Mouse (Mus musculus) c-Kit-positive CD71-positive TER-119-negative erythroid progenitor cells, embryonic 14.5 days (primary cell): ENCODE results near the gene Zfpm1.
A peak's percentile ranks its signal among the peaks of the same experiment; 100 is the strongest.

Experiments used
- DNase-seq: peaks from one replicate; pipeline ENCODE4 v3.0.0-alpha.2; 2013; ENCODE audit warnings: low read depth

The Zfpm1 gene

DNA sequence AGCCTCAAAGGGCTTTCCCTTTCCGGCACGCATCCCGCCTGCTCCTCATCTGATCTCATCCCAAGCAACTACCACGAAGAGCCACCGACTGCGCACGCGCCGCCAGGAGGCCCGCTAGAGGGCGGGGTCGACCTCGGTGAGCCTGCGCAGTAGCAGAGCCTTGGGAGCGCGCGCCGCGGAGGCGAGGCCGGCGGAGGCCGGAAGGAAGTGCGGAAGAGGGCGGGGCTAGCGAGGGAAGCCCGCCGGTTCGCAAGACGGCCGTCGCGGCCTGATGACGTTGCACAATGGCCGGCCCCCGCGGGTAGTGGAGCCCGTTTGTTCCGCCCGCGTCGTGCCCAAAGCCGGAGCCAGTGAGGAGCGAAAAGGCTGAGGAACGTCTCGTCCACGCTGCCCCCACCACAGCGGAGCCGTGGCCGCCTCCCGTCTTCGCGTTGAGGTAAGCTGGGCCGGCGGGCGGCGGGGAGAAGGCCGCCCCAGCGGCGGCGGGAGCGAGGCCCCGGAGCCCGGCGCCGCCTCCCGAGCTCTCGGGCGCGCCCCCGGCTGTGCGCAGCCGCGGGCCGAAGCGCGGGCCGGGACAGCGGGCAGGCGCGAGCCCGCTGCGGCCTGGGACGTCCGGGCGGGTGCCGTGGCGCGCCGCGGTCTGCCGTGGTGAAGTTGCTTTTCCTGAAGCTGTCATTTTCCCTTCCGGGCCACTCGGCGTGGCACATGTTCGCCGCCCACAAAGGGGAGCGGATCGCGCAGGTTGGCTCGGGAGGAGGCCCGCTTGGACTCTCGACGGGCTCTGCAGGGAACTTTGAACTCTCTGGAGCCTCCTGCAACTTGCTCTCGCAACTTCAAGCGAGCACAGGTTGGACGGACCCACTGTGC lies 94.7 kb downstream of the Zfpm1 start, which contains the start of gene Zc3h18:
Gene Zc3h18 (plus strand): TSS at position 245 of the 867 bp plus-strand sequence.
- DNase-seq = peak; percentile 97

- no peak for DNase-seq
These were observed 101.1 kb downstream of the Zfpm1 start for GRCm38 (mm10) chr8:122383039-122383438.
